Mouse (Mus musculus): ENCODE measurements around the gene Zfp36l2. TPM values are rescaled to one million over a fixed set of nuclear protein-coding genes. Genes with fewer than 3 reads are reported as not detected.

Zfp36l2 gene
- polyA plus RNA-seq, 1 experiment from 2014 or later, result 21.3 TPM

- WGBS, result 50% methylated on average over 10 of the region's 10 CpGs
- ATAC-seq (ENCODE audit: insufficient number of reproducible peaks, insufficient read depth, low FRiP score, low TSS enrichment, low read depth), result no peak
- Histone ChIP-seq H3K4me2 (no peak overlapping the region), H3K36me3 (no peaks in the 10 kb centered on the region), H3K9ac (no peak overlapping the region), H3K9me3 (no peaks in the 10 kb centered on the region), H3K4me1 (peaks cover 11% of the 10 kb centered on the region; the same call in 1 of the 2 replicates), H3K27me3 (no peaks in the 10 kb centered on the region), H3K27ac (no peak overlapping the region), H3K4me3 (no peak overlapping the region)
Measured at GRCm38 (mm10) chr17:84136669-84137392, 50.9 kb downstream of the Zfp36l2 start.

GRCm38 (mm10) chr17:84136217-84136616 lies 51.5 kb downstream of the Zfp36l2 start:
- no peaks in the 10 kb centered on the region for H3K9me3 ChIP-seq
- no peaks in the 10 kb centered on the region for H3K36me3 ChIP-seq
- no peak overlapping the region for H3K9ac ChIP-seq
- no peaks in the 10 kb centered on the region for H3K27me3 ChIP-seq
- no peak overlapping the region for H3K4me3 ChIP-seq
- WGBS, result 75% methylated on average over 4 of the region's 4 CpGs
- no peak overlapping the region for H3K4me2 ChIP-seq
- H3K27ac ChIP-seq, result no peak overlapping the region
- no peak for ATAC-seq (ENCODE audit: insufficient number of reproducible peaks, insufficient read depth, low FRiP score, low TSS enrichment, low read depth)
- H3K4me1 ChIP-seq, result peaks cover 8% of the 10 kb centered on the region; the same call in 1 of the 2 replicates

- Histone ChIP-seq H3K9ac (no peak overlapping the region), H3K4me1 (peaks cover 8% of the 10 kb centered on the region; the same call in 1 of the 2 replicates), H3K4me2 (no peak overlapping the region), H3K4me3 (no peak overlapping the region), H3K36me3 (no peaks in the 10 kb centered on the region), H3K9me3 (no peaks in the 10 kb centered on the region), H3K27ac (no peak overlapping the region), H3K27me3 (no peaks in the 10 kb centered on the region)
- WGBS, result 78% methylated on average over 7 of the region's 7 CpGs
- ATAC-seq (ENCODE audit: insufficient number of reproducible peaks, insufficient read depth, low FRiP score, low TSS enrichment, low read depth), result no peak
Measured at GRCm38 (mm10) chr17:84135243-84135642, 52.5 kb downstream of the Zfp36l2 start.

Data from embryonic facial prominence, embryonic 13.5 days (tissue).